Mouse (Mus musculus): Measurements from ENCODE around the gene Ctsm. TPM values are rescaled to one million over a fixed set of nuclear protein-coding genes. Genes with fewer than 3 reads are reported as not detected.

Gene Ctsm
- polyA plus RNA-seq (2021; fragmentation: Nextera tagmentation), result not detected in 2 replicates
- long read RNA-seq, experiment 1, result 0 reads
- long read RNA-seq, experiment 2, result 0 reads

GRCm38 (mm10) chr13:61541631-61542030 lies at the start of gene Ctsm:
TSS of gene Ctsm (minus strand) at chr13:61541839.

GRCm38 (mm10) chr13:61570027-61570426 lies 28.4 kb upstream of the Ctsm start, which contains the start of gene Cts3:
TSS of gene Cts3 (minus strand) at chr13:61570127.

GRCm38 (mm10) chr13:61568074-61568473 lies 26.4 kb upstream of the Ctsm start, which contains the start of gene Gm49352:
TSS of gene Gm49352 (minus strand) at chr13:61568174.

Other genes with a start within 250 kb of the Ctsm start
- not detected in 2 replicates for gene Cts7, start 183.6 kb downstream of the Ctsm start, polyA plus RNA-seq (2021; fragmentation: Nextera tagmentation)
- gene Gm49352, start 26.3 kb upstream of the Ctsm start, polyA plus RNA-seq (2021; fragmentation: Nextera tagmentation), result not detected in 2 replicates
- gene Cts3, start 28.3 kb upstream of the Ctsm start, polyA plus RNA-seq (2021; fragmentation: Nextera tagmentation), result not detected in 2 replicates

Data from left cerebral cortex, adult 6 months (tissue).